Mouse (Mus musculus) limb, embryonic 11.5 days (tissue): Measurements from ENCODE around the gene 4933411K16Rik. TPM values are rescaled to one million over a fixed set of nuclear protein-coding genes. Genes with fewer than 3 reads are reported as not detected.

Source experiments
- ATAC-seq: fragments of 200-750 bp; cut with Nextera tagmentation; 2 replicates; pipeline ENCODE4 v1.8.0; 2017; ENCODE audit warnings: low read depth; ENCODE audit not compliant: insufficient number of reproducible peaks, low FRiP score, low TSS enrichment
- DNase-seq: peaks from one replicate; pipeline ENCODE4 v3.0.0-alpha.2; 2015; ENCODE audit warnings: low spot score
- H3K27ac ChIP-seq: fragments of 300-500 bp; sonication (generic); replicated peaks from 2 replicates; pipeline ENCODE4 v1.5.1; 2014; ENCODE audit warnings: low read depth, mild to moderate bottlenecking, low read length
- H3K27me3 ChIP-seq: fragments of 300-500 bp; sonication (generic); 2 replicates; pipeline ENCODE4 v1.6.1; 2014; ENCODE audit warnings: mild to moderate bottlenecking, low read length, mixed read lengths; ENCODE audit not compliant: control insufficient read depth, insufficient read depth
- H3K36me3 ChIP-seq: fragments of 300-500 bp; sonication (generic); 2 replicates; pipeline ENCODE4 v1.6.1; 2014; ENCODE audit warnings: mild to moderate bottlenecking, low read length, moderate library complexity, mixed read lengths; ENCODE audit not compliant: control insufficient read depth, insufficient read depth
- H3K4me1 ChIP-seq: fragments of 300-500 bp; sonication (generic); 2 replicates; pipeline ENCODE4 v1.6.1; 2014; ENCODE audit warnings: low read length, mixed read lengths; ENCODE audit not compliant: control insufficient read depth, insufficient read depth
- H3K4me2 ChIP-seq: fragments of 300-500 bp; sonication (generic); 2 replicates; pipeline ENCODE4 v1.6.1; 2014; ENCODE audit warnings: low read depth, mild to moderate bottlenecking, moderate library complexity; ENCODE audit not compliant: severe bottlenecking
- H3K4me3 ChIP-seq: fragments of 300-500 bp; sonication (generic); 2 replicates; pipeline ENCODE4 v1.5.1; 2014; ENCODE audit warnings: low read depth, low read length
- H3K9ac ChIP-seq: fragments of 300-500 bp; sonication (generic); 2 replicates; pipeline ENCODE4 v1.6.1; 2014; ENCODE audit warnings: mild to moderate bottlenecking, low read length
- H3K9me3 ChIP-seq: fragments of 300-500 bp; sonication (generic); 2 replicates; pipeline ENCODE4 v1.6.1; 2016; ENCODE audit warnings: low read length; ENCODE audit not compliant: control insufficient read depth
- WGBS: fragments of 180-500 bp; shearing (Covaris S2); extraction: QIAGEN DNeasy Blood & Tissue Kit; methylation state at CpG from one replicate; pipeline ENCODE4 v1.1.7; 2014; 5-methylcytosine and 5-hydroxymethylcytosine counted together
- polyA plus RNA-seq: library from polyadenylated mRNA; unstranded; fragments of >200 nt; fragmentation: Nextera tagmentation; extraction: Ambion mirVana; gene quantifications from 2 replicates; pipeline ENCODE4 v1.2.1, GENCODE M21; 2014

The 4933411K16Rik gene
- polyA plus RNA-seq, 1 experiment from 2014 or later = not detected

GRCm38 (mm10) chr19:42061443-42061842 is 9.4 kb downstream of the 4933411K16Rik start:
- H3K27ac ChIP-seq = no peak overlapping the region
- ATAC-seq (no peak), DNase-seq (no peak)
- H3K9me3 ChIP-seq = no peaks in the 10 kb centered on the region
- 84% methylated on average over 7 of the region's 7 CpGs for WGBS
- H3K36me3 ChIP-seq = no peaks in the 10 kb centered on the region
- no peaks in the 10 kb centered on the region for H3K4me1 ChIP-seq
- no peaks in the 10 kb centered on the region for H3K27me3 ChIP-seq
- no peak overlapping the region for H3K4me3 ChIP-seq
- H3K4me2 ChIP-seq = no peak overlapping the region
- no peak overlapping the region for H3K9ac ChIP-seq

- Histone ChIP-seq H3K36me3 (no peaks in the 10 kb centered on the region), H3K27ac (no peak overlapping the region), H3K4me2 (no peak overlapping the region), H3K4me1 (no peaks in the 10 kb centered on the region), H3K27me3 (no peaks in the 10 kb centered on the region), H3K9me3 (no peaks in the 10 kb centered on the region), H3K9ac (no peak overlapping the region), H3K4me3 (no peak overlapping the region)
- ATAC-seq (no peak), DNase-seq (no peak)
- 84% methylated on average over 11 of the region's 11 CpGs for WGBS
Measured at GRCm38 (mm10) chr19:42068441-42069240, 16.6 kb downstream of the 4933411K16Rik start.

GRCm38 (mm10) chr19:42069241-42069525 is 17.1 kb downstream of the 4933411K16Rik start:
- Histone ChIP-seq H3K4me2 (no peak overlapping the region), H3K4me3 (no peak overlapping the region), H3K9ac (no peak overlapping the region), H3K36me3 (no peaks in the 10 kb centered on the region), H3K9me3 (no peaks in the 10 kb centered on the region), H3K4me1 (no peaks in the 10 kb centered on the region), H3K27ac (no peak overlapping the region), H3K27me3 (no peaks in the 10 kb centered on the region)
- ATAC-seq (no peak), DNase-seq (no peak)
- WGBS = 62% methylated on average over 6 of the region's 6 CpGs

GRCm38 (mm10) chr19:42071221-42071620 is 19.2 kb downstream of the 4933411K16Rik start:
- WGBS = 78% methylated on average over 7 of the region's 7 CpGs
- no peaks in the 10 kb centered on the region for H3K27me3 ChIP-seq

GRCm38 (mm10) chr19:42071886-42072608 is 20.0 kb downstream of the 4933411K16Rik start:
- no peak overlapping the region for H3K9ac ChIP-seq
- no peak overlapping the region for H3K4me3 ChIP-seq
- DNase-seq (no peak), ATAC-seq (no peak)
- H3K4me2 ChIP-seq = no peak overlapping the region
- no peak overlapping the region for H3K27ac ChIP-seq
- H3K4me1 ChIP-seq = no peaks in the 10 kb centered on the region
- no peaks in the 10 kb centered on the region; the same call in none of the 2 replicates for H3K36me3 ChIP-seq
- 85% methylated on average over 15 of the region's 15 CpGs for WGBS
- H3K27me3 ChIP-seq = no peaks in the 10 kb centered on the region
- no peaks in the 10 kb centered on the region for H3K9me3 ChIP-seq

More at GRCm38 (mm10) chr19:42071221-42071620, 19.2 kb downstream of the 4933411K16Rik start:
- Histone ChIP-seq H3K36me3 (no peaks in the 10 kb centered on the region; the same call in none of the 2 replicates), H3K4me3 (no peak overlapping the region), H3K4me2 (no peak overlapping the region), H3K27ac (no peak overlapping the region), H3K9ac (no peak overlapping the region), H3K4me1 (no peaks in the 10 kb centered on the region), H3K9me3 (no peaks in the 10 kb centered on the region)
- DNase-seq (no peak), ATAC-seq (no peak)

- no peak overlapping the region for H3K4me3 ChIP-seq
- WGBS = 79% methylated on average over 7 of the region's 7 CpGs
- ATAC-seq = no peak
Measured at GRCm38 (mm10) chr19:42072802-42073201, 20.8 kb downstream of the 4933411K16Rik start.

GRCm38 (mm10) chr19:42075051-42075450 is 23.0 kb downstream of the 4933411K16Rik start:
- no peak overlapping the region for H3K27ac ChIP-seq
- H3K27me3 ChIP-seq = no peaks in the 10 kb centered on the region
- H3K9ac ChIP-seq = no peak overlapping the region
- no peaks in the 10 kb centered on the region for H3K4me1 ChIP-seq
- no peaks in the 10 kb centered on the region for H3K9me3 ChIP-seq
- WGBS = 89% methylated on average over 2 of the region's 2 CpGs
- no peaks in the 10 kb centered on the region; the same call in none of the 2 replicates for H3K36me3 ChIP-seq
- no peak overlapping the region for H3K4me3 ChIP-seq
- no peak for ATAC-seq
- no peak overlapping the region for H3K4me2 ChIP-seq
- DNase-seq = no peak

More at GRCm38 (mm10) chr19:42072802-42073201, 20.8 kb downstream of the 4933411K16Rik start:
- H3K9me3 ChIP-seq = no peaks in the 10 kb centered on the region
- no peaks in the 10 kb centered on the region; the same call in none of the 2 replicates for H3K36me3 ChIP-seq
- no peak overlapping the region for H3K9ac ChIP-seq
- DNase-seq = no peak
- no peak overlapping the region for H3K27ac ChIP-seq
- no peak overlapping the region for H3K4me2 ChIP-seq
- no peaks in the 10 kb centered on the region for H3K27me3 ChIP-seq
- no peaks in the 10 kb centered on the region for H3K4me1 ChIP-seq

- Histone ChIP-seq H3K9ac (no peak overlapping the region), H3K4me1 (no peaks in the 10 kb centered on the region), H3K4me2 (no peak overlapping the region), H3K27ac (no peak overlapping the region), H3K4me3 (no peak overlapping the region), H3K27me3 (no peaks in the 10 kb centered on the region), H3K36me3 (no peaks in the 10 kb centered on the region; the same call in none of the 2 replicates), H3K9me3 (no peaks in the 10 kb centered on the region)
- 92% methylated on average over 16 of the region's 16 CpGs for WGBS
- ATAC-seq (no peak), DNase-seq (no peak)
Measured at GRCm38 (mm10) chr19:42075992-42076391, 23.9 kb downstream of the 4933411K16Rik start.
